Mouse (Mus musculus): ENCODE measurements around the gene Cts3. TPM values are rescaled to one million over a fixed set of nuclear protein-coding genes. Genes with fewer than 3 reads are reported as not detected.

Cts3 gene
- not detected in 2 replicates for polyA plus RNA-seq (2012; rRNA removed; ENCODE audit: low replicate concordance)

DNA sequence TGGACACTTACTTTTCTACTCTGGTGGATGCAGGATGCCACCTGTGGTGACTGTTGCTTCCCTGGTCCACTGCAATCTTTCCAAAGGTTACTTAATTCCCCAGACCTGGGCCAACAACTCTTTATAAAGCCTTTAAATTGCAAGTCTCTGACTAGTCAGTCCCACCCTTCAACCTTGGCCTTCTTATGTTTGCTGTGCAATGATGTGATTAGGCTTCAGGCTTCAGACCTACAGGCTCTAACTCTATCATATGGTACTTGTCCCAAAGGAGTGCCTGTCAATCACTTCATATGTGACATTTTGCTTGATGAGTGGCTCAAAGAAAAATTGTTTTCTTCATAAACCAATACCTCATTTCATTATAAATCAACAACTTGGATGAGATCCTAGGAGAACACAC, at the start of gene Cts3:
TSS of gene Cts3 (minus strand) at position 101 of the 400 bp plus-strand sequence.

DNA sequence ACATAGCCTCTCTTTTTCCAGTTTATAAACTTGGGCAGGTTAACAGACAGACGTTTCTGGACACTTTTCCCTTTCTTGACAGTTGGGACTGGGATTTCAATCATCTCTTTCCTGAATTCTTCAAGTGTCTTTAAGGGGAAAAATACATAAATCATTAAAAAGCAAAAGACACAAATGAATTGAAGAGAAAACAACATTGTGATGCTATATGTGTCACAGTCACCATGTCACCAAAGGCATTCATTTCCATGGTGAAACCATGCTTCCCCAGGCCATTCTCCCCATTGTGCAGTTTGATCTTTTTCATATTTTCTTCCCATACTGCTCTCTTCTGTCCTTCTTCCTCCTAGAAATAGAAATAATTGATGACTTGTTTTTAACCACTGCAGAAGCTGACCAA, 1.9 kb downstream of the Cts3 start, which contains the start of gene Gm49352:
TSS of gene Gm49352 (minus strand) at position 101 of the 400 bp plus-strand sequence.

DNA sequence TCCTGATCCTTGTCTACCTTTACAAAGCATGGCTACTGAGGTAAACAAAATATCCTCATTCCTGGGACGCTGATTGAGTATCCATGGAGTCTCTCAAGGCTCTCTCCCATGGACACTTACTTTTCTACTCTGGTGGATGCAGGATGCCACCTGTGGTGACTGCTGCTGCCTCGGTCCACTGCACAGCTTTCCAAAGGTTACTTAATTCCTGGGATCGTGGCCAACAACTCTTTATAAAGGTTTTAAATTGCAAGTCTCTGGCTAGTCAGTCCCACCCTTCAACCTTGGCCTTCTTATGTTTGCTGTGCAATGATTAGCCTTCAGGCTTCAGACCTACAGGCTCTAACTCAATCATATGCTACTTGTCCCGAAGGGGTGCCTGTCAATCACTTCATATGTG, 28.3 kb downstream of the Cts3 start, which contains the start of gene Ctsm:
TSS of gene Ctsm (minus strand) at position 209 of the 400 bp plus-strand sequence.

Other genes with a start within 250 kb of the Cts3 start
- gene Cts7, start 211.9 kb downstream of the Cts3 start, polyA plus RNA-seq (2012; rRNA removed; ENCODE audit: low replicate concordance): not detected in 2 replicates
- not detected in 2 replicates for gene Ctsm, start 28.3 kb downstream of the Cts3 start, polyA plus RNA-seq (2012; rRNA removed; ENCODE audit: low replicate concordance)
- gene Gm49352, start 2.0 kb downstream of the Cts3 start, polyA plus RNA-seq (2012; rRNA removed; ENCODE audit: low replicate concordance): not detected in 2 replicates